Mouse (Mus musculus): ENCODE measurements around the gene Sobp.
A peak's percentile ranks its signal among the peaks of the same experiment; 100 is the strongest.

The Sobp gene

DNA sequence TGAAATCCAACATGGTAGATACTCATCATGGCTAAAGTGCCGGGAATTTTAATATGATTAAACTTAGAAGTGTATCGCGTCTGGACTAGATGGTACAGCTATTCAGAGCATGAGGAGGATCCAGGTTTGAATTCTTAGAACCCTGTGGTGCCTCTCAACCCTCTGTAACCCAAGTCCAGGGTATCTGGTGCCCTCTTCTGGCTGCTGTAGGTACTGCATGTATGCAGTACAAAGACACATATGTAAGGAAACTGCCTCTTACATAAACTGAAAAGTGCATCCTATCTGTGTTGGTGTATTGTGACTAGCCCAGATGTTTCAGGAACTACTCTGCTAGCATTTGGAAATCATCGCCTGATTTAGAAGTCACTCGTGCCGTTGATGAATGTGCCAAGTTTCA, 184.4 kb downstream of the Sobp start:
- no peak for DNase-seq (ENCODE audit: low spot score)

DNA sequence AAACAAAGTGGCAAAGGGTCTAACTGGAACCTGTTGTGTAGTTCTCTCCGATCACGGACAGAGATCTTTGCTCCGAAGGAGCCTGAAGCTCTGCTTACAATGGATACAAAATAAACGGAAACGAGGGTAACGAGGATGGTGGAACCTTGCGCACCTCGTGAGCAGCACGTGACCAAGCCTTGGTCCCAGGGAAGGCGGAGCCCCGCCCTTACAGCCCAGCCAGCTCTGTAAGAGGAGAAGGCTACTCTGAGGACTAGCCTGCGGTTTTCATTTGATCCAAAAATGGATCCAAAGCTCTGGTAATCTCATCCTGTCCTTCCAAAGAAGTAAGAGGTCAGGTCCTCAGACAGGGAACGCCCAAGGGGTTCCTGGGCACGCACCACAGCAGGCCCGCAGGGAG, 185.7 kb downstream of the Sobp start:
- DNase-seq (ENCODE audit: low spot score), result no peak

DNA sequence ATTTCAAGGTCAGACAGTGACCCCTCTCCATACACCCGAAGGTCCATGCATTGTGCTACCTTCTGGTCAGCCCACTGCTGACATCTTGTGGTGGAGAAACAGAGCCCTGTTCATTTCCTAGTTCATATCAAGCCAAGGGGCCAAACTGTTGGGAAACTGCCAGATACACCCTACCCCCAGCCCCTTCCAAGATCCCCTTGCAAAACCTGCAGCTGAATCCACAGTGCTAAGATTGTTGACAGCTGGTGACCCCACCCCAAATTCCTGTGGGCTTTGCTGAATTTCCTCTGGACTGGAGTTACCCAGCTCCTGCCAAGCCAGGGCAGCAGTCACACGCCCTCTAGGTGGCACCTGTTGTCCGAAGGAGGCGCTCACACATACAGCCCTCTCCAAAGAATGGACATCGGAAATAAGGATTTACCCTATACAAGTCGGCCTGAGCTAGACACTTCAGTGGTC, 186.7 kb downstream of the Sobp start:
- no peak for DNase-seq (ENCODE audit: low spot score)

DNA sequence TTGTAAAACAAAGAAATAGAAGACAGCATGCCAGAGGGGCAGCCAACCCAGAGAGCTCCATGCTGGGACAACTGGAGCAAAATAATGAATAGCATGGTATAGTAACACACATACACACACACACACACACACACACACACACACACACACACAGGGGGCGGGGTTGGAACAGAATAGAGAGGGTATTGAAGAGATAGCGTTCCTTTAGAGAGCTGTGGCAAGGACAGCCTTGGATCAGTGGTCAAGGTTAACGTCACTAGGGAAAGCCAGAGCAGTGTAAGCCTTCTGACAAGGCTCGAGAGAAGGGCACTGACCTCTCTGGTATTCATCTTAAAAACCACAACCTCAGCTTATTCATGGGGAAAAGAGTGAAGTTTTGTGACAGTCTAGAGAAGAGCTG, 189.4 kb downstream of the Sobp start:
- no peak for DNase-seq (ENCODE audit: low spot score)

DNA sequence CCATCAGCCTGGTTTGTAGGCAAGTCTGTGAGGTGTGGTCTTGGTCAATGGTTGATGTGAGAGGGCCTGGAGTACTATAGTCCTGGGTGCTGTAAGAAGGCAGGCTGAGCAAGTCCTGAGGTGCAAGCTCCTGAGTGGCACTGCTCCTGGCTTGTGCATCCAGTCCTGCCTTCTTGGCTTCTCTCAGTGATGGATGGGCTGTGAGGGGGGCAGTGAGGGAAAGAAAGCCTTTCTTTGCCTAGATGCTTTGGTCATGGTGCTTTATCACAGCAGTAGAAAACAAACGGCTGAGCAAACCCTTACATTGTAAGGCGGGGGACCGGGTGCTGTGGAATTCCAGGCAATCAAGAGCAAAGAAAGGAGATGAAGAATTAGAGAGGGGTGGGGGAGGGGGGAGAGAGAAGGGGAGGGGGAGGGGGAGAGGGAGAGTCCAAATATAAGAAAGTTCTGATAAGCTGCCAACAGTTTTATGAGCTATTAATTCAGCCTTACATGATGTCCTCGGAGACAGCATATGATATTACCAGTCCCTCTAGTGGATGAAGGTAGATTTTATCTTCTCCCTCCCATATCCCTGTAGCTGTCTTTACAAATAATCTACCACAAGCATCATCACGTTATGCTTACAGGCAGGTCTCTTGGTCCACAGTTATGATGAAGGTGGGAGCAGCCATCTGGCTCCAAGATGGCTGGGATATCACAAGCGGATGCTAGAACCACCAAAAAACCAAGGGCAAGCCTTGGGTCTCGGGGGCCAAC, 193.2 kb downstream of the Sobp start:
- no peak for DNase-seq (ENCODE audit: low spot score)

DNA sequence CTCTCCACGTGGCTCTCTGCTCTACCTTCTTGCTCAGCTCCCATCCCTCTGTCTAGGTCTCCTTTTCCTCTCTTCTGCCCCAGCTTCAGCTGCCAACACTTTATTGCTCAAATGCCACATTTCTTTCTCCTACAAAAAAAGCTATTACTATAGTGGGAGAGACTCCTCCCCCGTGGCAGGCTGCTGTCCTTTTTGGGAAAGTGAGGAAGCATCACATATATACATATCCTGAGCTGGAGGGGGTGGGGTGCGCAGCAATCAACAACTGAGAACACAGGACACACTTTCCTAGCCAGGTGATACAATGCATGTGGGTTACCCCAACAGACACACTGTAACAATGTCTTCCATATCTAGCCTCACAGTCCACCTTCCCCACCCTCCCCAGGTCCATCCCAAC, 196.0 kb downstream of the Sobp start:
- DNase-seq (ENCODE audit: low spot score), result no peak

DNA sequence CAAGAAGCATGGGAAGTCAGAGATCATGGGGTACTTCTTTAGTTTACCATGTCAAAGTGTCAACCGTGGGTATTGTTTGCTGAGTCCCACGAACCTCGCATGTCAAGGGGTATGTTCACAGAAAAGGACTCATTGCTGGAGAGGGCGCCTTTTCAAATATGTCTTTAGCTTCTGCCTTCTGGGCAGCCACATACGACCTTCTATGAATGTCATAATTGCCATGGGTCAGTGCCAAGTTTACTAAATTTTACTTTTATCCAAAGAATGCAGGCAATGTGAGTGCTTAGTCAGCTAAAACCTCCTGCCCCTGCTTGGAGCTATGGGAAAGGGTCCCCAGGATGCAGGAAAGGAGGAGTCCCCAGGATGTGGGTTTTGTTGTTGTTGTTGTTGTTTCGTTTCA, 197.8 kb downstream of the Sobp start:
- no peak for DNase-seq (ENCODE audit: low spot score)

DNA sequence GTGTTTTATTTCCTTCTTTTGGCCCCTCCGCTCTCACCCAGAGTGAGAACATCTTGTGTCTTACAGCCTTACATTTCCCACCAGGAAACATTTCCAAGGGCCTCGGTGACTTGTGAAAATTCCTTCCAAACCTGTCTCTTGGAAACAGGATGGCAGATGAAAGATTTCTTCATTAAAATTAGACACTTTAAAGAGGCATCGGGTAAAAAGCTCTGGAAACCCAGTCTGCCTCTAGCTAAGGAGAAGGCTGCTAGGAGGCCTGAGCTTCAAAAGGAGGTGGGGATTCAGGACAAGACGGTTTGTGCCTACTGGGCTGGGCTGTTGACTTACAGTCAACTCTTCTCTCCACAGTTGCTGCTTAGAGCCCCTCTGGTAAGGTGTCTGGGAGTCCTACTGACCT, 200.8 kb downstream of the Sobp start:
- DNase-seq (ENCODE audit: low spot score), result no peak

DNA sequence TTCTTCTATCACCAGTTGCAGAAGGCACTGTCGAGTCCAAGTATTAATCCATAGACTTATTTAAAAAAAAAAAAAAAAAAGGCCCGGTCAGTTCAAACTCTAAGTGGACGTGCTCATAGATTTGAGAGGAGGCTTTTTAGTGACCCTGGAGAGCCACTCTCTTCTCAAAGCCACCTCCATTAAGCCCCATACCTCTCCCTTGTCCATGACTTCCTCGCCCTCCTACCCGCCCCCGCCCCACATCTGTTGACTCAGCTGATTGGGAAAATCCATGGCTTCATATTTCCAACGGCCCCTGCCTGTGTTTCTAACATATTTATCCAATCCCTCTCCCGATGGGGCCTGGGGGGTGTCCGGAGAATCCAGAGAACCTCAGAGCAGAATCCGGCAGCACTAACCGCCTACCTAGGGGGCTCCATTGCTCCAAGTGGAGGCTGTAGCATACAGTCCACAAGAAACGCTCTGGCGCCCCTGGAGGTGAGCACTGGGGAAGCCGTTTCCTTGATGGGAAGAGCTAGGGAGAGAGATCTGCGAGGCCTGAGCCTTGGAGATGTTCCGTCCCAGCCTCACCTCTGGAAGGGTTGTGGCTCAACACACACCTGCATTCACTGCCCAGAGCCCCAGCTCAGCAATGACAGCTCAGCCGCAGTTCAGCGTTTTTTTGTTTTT, 201.7 kb downstream of the Sobp start:
- DNase-seq (ENCODE audit: low spot score), result peak; percentile 11

DNA sequence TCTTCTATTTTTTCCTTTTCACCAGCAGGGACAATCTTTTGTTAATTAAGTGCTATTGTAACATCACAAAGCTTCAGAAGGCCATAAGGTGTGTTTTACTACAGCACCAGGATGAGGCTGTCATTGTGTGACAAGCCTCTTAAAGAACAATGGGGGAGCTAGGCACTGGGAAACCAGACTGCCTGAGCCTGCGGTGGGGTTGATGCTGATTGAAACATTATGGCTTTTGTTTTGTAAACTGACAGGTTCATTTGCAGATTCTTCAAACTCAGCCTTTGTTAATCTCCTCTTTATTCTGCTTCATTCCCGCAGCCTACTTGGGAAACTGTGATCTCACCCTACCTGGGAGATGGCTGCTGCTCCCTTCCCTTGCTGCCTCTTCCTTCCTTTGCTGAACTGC, 206.0 kb downstream of the Sobp start:
- no peak for DNase-seq (ENCODE audit: low spot score)

DNA sequence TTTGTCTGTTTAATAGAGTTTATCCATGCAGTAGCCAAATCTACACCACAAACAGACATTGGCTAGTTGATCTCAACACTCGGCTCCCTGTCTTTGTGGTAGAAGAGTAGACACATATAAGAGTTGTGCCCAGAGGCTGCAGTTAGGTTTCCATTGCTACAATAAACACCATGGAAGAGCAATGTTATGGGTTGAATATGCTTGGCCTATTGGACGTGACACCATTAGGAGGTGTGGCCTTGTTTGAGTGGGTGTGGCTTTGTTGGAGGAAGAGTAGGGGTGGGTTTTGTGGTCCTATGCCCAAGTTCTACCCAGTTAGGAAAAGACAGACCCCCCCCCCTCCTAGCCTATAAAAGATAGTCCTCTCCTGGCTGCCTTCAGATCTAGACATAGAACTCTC, 211.3 kb downstream of the Sobp start:
- no peak for DNase-seq (ENCODE audit: low spot score)

DNA sequence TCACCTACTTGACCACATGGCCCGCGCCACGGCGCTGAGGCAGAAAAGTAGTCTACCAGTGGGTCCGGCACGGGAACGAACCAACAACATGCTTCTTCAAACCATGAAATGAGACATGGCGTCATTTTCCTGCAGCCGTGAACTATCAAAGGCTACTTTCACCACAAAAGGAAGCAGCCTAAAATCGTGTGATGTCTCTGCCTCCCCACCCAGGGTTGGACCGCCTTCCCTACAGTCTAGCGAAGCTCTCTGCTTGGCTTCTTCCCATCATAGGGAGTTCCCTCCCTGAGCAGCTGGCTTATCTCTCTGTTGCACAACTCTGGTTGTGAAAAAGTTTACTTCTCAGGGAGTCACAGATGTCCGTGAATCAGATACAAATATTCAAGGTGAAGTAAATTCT, 211.7 kb downstream of the Sobp start:
- no peak for DNase-seq (ENCODE audit: low spot score)

DNA sequence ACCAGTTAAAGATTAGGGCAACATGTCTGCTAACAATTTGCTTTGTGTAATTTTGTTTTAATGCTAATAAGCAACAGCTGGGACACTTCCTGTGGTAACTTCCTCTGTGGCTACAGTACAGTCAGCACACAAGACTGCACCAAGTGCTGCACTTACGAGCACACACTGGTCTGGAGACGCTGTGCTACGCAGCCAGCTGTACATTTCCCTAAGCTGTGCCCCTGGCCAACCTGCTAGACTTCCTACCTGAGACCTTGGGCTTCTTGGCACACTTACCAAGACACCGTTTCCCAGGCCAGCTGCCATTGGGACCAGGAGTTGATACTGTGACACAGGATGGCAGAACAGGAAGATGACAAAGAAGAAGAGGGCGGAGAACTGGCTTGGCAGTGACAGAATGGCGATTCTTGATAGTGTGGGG, 212.1 kb downstream of the Sobp start:
- no peak for DNase-seq (ENCODE audit: low spot score)

DNA sequence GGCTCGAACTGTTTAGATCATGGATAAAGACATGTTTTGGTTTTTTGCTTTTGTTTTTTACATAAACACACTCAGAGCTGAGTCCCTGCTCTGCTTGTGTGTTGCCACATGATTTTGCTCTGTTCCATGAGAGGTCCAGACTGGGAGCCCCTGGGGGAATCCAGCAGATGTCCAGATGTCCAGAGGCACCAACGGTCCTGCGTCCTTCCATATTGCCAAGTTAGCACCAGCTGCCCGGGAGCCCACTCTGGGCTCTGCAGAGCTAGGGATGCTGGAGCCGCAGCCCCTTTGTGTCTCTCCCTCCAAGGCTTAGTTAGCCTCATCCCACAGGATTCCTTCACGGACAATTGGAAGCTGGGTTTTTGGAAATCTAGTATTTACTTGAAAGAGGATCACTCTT, 212.6 kb downstream of the Sobp start:
- no peak for DNase-seq (ENCODE audit: low spot score)

DNA sequence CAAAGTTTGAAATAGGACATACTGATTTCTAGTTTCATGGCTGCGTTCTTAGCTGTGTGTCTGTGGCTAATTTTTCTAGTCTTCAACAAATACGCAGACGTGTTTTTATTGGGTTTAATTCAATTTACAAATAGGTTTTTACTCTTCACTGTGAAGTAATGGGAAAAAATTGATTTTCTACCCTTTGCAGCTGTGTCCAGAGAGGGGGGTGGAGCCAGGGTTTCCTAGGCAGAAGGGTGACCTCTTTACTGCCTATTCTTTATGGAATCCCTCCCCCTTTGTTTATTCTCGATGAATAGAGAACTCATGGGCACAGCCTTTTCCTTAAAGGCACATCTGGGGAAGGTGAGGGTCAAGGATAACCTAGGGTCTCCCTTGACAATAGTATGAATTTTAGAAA, 215.6 kb downstream of the Sobp start:
- no peak for DNase-seq (ENCODE audit: low spot score)

DNA sequence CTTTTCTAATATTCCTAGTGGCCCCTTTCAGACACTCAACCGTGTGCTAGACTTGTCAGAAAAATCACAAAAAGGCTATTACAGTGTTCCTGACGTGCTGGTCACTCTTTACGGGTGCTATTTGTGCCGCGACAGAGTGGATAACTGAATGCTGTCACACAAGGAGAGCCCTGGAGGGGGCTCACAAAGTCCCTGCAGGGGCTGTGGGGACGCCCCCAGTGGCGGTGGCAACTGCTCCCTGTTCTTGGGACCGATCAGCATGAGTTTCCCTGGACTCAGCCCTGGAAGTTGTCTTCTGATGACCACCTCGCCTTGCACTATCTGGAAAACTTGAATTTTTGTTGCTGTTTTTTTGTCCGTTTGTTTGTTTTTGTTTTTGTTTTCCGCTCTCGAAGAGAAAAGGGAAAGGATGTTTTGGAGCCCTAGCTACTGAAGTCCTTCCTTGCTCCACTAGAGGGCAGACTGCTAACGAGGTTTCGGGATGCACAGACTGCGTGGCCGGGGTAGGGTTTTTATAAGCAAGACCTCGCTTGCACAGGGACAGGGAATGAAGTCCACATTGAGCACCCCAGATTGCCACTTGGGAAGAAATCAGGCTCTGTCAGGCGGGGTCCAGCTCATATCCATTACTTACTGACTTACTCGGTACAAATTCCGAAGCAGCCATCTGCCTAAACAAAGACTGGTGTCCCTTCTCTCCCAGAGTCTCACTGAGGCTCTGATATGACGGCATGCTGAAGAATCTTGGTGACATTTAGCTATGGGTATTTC, 216.3 kb downstream of the Sobp start:
- no peak for DNase-seq (ENCODE audit: low spot score)

DNA sequence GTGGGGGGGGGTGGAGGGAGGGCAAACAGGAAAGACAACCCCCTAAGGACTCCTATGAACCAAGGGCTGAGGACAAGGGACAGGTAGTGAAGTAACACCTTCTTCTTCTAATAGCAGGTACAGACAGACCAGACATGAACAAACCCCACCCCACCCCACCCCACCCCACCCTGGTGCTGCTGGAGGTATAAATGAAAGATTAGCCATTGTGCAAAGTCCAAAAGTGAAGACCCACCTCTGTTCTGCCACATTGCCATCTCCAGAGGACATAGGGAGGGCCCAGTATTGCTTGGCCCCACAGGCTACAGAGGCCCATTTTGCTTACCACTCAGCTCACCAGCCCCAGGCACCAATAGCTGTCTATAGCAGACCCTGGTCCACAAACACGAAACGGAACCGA, 219.1 kb downstream of the Sobp start:
- DNase-seq (ENCODE audit: low spot score), result no peak

DNA sequence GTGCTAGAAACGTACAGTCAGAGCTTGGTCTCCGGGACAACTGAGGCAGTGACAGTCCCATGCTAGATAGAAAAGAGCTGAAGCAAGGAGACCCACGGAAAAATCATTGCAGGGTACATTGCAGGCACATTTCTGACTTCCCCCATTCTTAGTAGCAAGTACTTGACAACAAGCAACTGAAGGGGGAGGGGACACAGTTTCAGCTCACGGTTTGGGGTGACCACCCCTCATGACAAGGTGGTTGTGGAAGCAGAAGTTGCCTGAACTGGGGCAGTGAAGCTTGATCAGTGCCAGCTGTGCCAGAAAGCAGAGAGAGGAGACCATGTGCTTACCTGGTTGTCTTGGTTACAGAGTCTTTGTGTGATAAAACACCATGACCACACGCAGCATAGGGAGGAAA, 220.7 kb downstream of the Sobp start:
- DNase-seq (ENCODE audit: low spot score), result no peak
